Mouse (Mus musculus): ENCODE measurements at regions not wholly inside any gene's neighbourhood (a gene's known extent, or its start where the extent isn't known, plus 50 kb on each side); places are given as distances from the start of the nearest gene placed in this dataset.

GRCm38 (mm10) chr3:159030675-159031074 lies 464.6 kb upstream of the Depdc1a start:
- no peak for TF ChIP-seq CTCF (IDR thresholded peaks at IDR 0.05; ENCODE audit: borderline replicate concordance, extremely low read depth, insufficient read depth, insufficient read length)
- no peak for TF ChIP-seq POLR2A (IDR thresholded peaks at IDR 0.05; ENCODE audit: borderline replicate concordance, extremely low read depth, insufficient read depth, insufficient read length, poor library complexity, severe bottlenecking)
